Mouse (Mus musculus) forebrain, embryonic 15.5 days (tissue): Measurements from ENCODE around the gene Rapgef5. TPM values are rescaled to one million over a fixed set of nuclear protein-coding genes. Genes with fewer than 3 reads are reported as not detected.
"Not testable (repeated sequence)": the region's sequence is repeated elsewhere in the genome, so short reads cannot be mapped to it uniquely, and the experiment has no call there.

Experiments used
- ATAC-seq: fragments of 200-750 bp; cut with Nextera tagmentation; replicated peaks from 2 replicates; pipeline ENCODE4 v1.8.0; 2017; ENCODE audit warnings: mild to moderate bottlenecking, moderate TSS enrichment, moderate library complexity
- H3K27ac ChIP-seq: fragments of 300-500 bp; sonication (generic); replicated peaks from 2 replicates; pipeline ENCODE4 v1.5.1; 2015; ENCODE audit warnings: mild to moderate bottlenecking, inconsistent platforms
- H3K27me3 ChIP-seq: fragments of 300-500 bp; sonication (generic); 2 replicates; pipeline ENCODE4 v1.6.1; 2015; ENCODE audit warnings: inconsistent platforms
- H3K36me3 ChIP-seq: fragments of 300-500 bp; sonication (generic); 2 replicates; pipeline ENCODE4 v1.6.1; 2015; ENCODE audit warnings: mild to moderate bottlenecking, inconsistent platforms
- H3K4me1 ChIP-seq: fragments of 300-500 bp; sonication (generic); 2 replicates; pipeline ENCODE4 v1.6.1; 2015; ENCODE audit warnings: inconsistent platforms
- H3K4me2 ChIP-seq: fragments of 300-500 bp; sonication (generic); replicated peaks from 2 replicates; pipeline ENCODE4 v1.6.1; 2015; ENCODE audit warnings: mild to moderate bottlenecking, inconsistent platforms
- H3K4me3 ChIP-seq: fragments of 300-500 bp; sonication (generic); 2 replicates; pipeline ENCODE4 v1.5.1; 2015; ENCODE audit warnings: mild to moderate bottlenecking, inconsistent platforms
- H3K9ac ChIP-seq: fragments of 300-500 bp; sonication (generic); replicated peaks from 2 replicates; pipeline ENCODE4 v1.6.1; 2015; ENCODE audit warnings: mild to moderate bottlenecking, inconsistent platforms
- H3K9me3 ChIP-seq: fragments of 300-500 bp; sonication (generic); 2 replicates; pipeline ENCODE4 v1.6.1; 2016; ENCODE audit warnings: inconsistent platforms
- WGBS: fragments of 180-500 bp; shearing (Covaris S2); methylation state at CpG from one replicate; pipeline ENCODE4 v1.1.7; 2015; ENCODE audit warnings: mixed read lengths; 5-methylcytosine and 5-hydroxymethylcytosine counted together
- polyA plus RNA-seq: library from polyadenylated mRNA; unstranded; fragments of >200 nt; fragmentation: Nextera tagmentation; extraction: Ambion mirVana; gene quantifications from 2 replicates; pipeline ENCODE4 v1.2.1, GENCODE M21; 2015

Rapgef5 gene
- polyA plus RNA-seq, 1 experiment from 2014 or later = 31.0 TPM

GRCm38 (mm10) chr12:117770211-117770610 lies 253.9 kb downstream of the Rapgef5 start:
- no peak overlapping the region for H3K27ac ChIP-seq
- H3K36me3 ChIP-seq = no peaks in the 10 kb centered on the region
- no peaks in the 10 kb centered on the region for H3K4me1 ChIP-seq
- no peak overlapping the region for H3K4me3 ChIP-seq
- no peak overlapping the region for H3K9ac ChIP-seq
- H3K27me3 ChIP-seq = no peaks in the 10 kb centered on the region
- no peak for ATAC-seq
- H3K9me3 ChIP-seq = no peaks in the 10 kb centered on the region
- 39% methylated on average over 2 of the region's 2 CpGs for WGBS
- H3K4me2 ChIP-seq = no peak overlapping the region

DNA sequence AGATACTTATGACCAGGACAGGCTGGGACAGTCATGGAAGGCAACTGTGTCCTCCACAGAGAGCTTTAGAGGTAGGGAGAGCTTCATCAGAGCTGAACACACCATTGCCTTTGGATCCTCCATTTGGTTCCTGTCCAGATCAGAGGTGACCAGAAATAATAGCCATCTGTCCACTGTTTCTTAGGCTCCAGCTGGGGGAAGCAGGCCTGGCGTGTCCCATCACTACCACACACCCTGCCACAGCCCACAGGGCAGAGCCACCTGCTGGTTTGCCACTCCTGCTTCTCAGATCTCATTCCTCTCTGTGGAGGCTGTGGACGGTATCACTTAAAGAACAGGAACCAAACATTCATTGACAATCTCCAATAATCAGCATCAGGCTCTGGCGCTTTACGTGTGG lies 254.9 kb downstream of the Rapgef5 start:
- no peaks in the 10 kb centered on the region for H3K4me1 ChIP-seq
- ATAC-seq = no peak

DNA sequence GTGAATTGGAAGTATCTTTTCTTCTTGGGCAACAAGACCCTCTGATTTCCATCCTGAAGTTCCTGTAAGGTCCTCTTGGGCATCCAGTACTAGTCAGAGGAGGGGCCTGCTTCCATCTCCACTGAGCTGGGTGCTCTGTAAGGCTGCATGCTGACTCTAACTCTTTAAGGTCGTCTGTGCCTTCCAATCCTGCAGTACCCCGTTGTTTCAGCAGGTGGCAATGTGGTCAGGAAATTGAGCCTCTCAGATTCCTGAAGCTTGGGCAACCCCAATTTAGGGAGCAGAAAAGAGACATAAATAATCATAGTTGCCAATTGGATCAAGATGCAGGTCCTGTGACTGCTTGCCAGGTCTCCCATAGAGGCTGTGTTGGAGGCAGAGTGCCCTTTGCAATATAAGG lies 256.4 kb downstream of the Rapgef5 start:
- H3K36me3 ChIP-seq = no peaks in the 10 kb centered on the region
- H3K4me2 ChIP-seq = no peak overlapping the region
- WGBS = 2% methylated on average over 2 of the region's 2 CpGs
- H3K9ac ChIP-seq = no peak overlapping the region
- H3K27ac ChIP-seq = no peak overlapping the region
- no peaks in the 10 kb centered on the region for H3K27me3 ChIP-seq
- no peak overlapping the region for H3K4me3 ChIP-seq
- no peaks in the 10 kb centered on the region for H3K9me3 ChIP-seq
- H3K4me1 ChIP-seq = no peaks in the 10 kb centered on the region
- peak; percentile 49; the same call in 1 of the 2 replicates for ATAC-seq

More for the DNA sequence above, 254.9 kb downstream of the Rapgef5 start:
- H3K4me2 ChIP-seq = no peak overlapping the region
- H3K27me3 ChIP-seq = no peaks in the 10 kb centered on the region
- no peak overlapping the region for H3K9ac ChIP-seq
- H3K27ac ChIP-seq = no peak overlapping the region
- 87% methylated on average over 4 of the region's 4 CpGs for WGBS
- H3K9me3 ChIP-seq = no peaks in the 10 kb centered on the region
- no peak overlapping the region for H3K4me3 ChIP-seq
- no peaks in the 10 kb centered on the region for H3K36me3 ChIP-seq

GRCm38 (mm10) chr12:117776841-117777240 lies 260.6 kb downstream of the Rapgef5 start:
- no peaks in the 10 kb centered on the region for H3K4me1 ChIP-seq
- no peak overlapping the region for H3K27ac ChIP-seq
- no peak for ATAC-seq
- no peaks in the 10 kb centered on the region for H3K27me3 ChIP-seq
- H3K4me3 ChIP-seq = no peak overlapping the region
- H3K4me2 ChIP-seq = no peak overlapping the region
- H3K36me3 ChIP-seq = no peaks in the 10 kb centered on the region
- H3K9ac ChIP-seq = no peak overlapping the region
- H3K9me3 ChIP-seq = no peaks in the 10 kb centered on the region
- WGBS = 58% methylated on average over 5 of the region's 5 CpGs

GRCm38 (mm10) chr12:117781360-117781759 lies 265.1 kb downstream of the Rapgef5 start:
- WGBS = 50% methylated on average over 2 of the region's 2 CpGs
- no peak overlapping the region for H3K4me2 ChIP-seq
- H3K36me3 ChIP-seq = no peaks in the 10 kb centered on the region
- no peaks in the 10 kb centered on the region for H3K27me3 ChIP-seq
- H3K9me3 ChIP-seq = no peaks in the 10 kb centered on the region
- no peak for ATAC-seq
- no peak overlapping the region for H3K9ac ChIP-seq
- H3K27ac ChIP-seq = no peak overlapping the region
- no peak overlapping the region for H3K4me3 ChIP-seq
- H3K4me1 ChIP-seq = no peaks in the 10 kb centered on the region; the same call in 1 of the 2 replicates

GRCm38 (mm10) chr12:117783426-117783825 lies 267.1 kb downstream of the Rapgef5 start:
- Histone ChIP-seq H3K4me1 (peaks cover 3% of the 10 kb centered on the region), H3K36me3 (no peaks in the 10 kb centered on the region), H3K4me2 (no peak overlapping the region), H3K9ac (no peak overlapping the region), H3K27me3 (peaks cover 5% of the 10 kb centered on the region), H3K9me3 (no peaks in the 10 kb centered on the region), H3K4me3 (no peak overlapping the region), H3K27ac (no peak overlapping the region)
- no peak for ATAC-seq
- 16% methylated on average over 1 of the region's 1 CpGs for WGBS

DNA sequence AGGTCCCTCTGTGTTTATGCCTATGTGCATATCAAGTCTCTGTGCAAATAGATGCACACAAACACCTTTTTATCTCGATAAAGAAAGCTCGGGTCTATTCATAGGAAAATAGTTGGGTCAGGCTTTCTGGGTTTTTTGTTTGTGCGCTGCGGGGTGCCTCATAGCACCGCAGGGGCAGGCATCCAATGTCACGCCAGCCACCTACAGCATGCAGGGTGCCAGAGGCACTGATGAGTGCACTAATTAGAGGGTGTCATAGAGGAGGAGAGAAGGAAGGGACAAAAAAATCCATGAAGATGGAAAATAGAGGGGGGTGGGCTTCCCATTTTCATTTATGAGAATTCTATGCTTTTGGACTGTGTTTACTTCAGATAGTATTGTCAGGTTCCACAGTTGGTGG lies 270.3 kb downstream of the Rapgef5 start:
- WGBS = 3% methylated on average over 6 of the region's 6 CpGs
- Histone ChIP-seq H3K36me3 (no peaks in the 10 kb centered on the region), H3K4me2 (no peak overlapping the region), H3K9ac (no peak overlapping the region), H3K9me3 (no peaks in the 10 kb centered on the region), H3K27me3 (peaks cover 5% of the 10 kb centered on the region), H3K4me1 (peaks cover 7% of the 10 kb centered on the region), H3K4me3 (no peak overlapping the region), H3K27ac (no peak overlapping the region)
- 0 out of 2 replicates have a peak, but pooled peaks have one; percentile 41 for ATAC-seq

DNA sequence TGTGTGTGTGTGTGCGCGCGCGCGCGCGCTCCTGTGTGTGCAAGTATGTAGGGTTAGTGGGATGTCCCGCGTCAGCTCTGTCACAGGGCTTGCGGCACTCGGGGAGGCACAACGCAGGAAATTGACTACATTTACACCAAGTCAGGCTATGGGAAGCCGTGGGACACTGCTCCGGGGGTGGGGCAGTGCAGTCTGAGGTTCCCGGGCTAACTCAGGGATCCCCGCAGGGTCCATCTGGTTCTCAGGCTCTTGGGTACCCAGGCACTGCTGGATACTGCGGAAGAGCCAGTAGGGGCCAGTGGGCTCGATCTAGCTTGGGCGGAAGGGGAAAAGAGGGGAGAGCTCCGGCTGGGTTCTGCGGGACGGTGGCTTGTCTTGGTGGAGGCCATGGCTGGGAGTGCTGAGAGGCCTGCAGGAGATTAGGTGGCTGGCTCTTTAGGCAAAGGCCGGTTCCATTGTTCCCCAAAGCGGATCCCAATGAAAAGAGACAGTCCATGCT lies 272.3 kb downstream of the Rapgef5 start:
- WGBS = 12% methylated on average over 24 of the region's 24 CpGs
- peak overlapping the region; percentile 45 for H3K4me2 ChIP-seq
- 0 out of 2 replicates have a peak overlapping the region, but pooled peaks have one; percentile 26 for H3K9ac ChIP-seq
- ATAC-seq = 0 out of 2 replicates have a peak, but pooled peaks have one; percentile 13
- H3K4me1 ChIP-seq = peaks cover 7% of the 10 kb centered on the region
- peak overlapping the region; percentile 23; the same call in 1 of the 2 replicates for H3K4me3 ChIP-seq
- H3K36me3 ChIP-seq = no peaks in the 10 kb centered on the region
- H3K27ac ChIP-seq = no peak overlapping the region
- H3K9me3 ChIP-seq = no peaks in the 10 kb centered on the region
- H3K27me3 ChIP-seq = peaks cover 5% of the 10 kb centered on the region

DNA sequence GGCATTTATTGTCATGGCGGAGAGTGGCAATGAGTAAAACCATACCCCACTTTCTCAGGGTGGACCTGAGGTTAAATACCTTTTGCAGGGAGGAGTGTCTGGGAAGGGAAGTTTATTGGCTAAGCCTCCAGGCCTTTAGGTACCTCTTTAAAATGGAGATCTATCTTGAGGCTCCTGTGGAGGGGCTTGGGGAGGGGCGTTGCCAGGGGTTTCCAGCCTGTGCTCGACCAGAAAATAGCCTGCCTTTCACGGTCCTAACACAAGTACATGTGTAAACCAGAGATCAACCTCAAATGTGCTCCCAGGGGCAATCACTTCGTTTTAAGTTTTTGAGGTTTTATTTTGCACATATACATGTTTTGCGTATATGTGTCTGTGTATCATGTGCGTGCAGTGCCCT lies 272.7 kb downstream of the Rapgef5 start:
- Histone ChIP-seq H3K4me2 (no peak overlapping the region), H3K9ac (no peak overlapping the region), H3K4me1 (peaks cover 7% of the 10 kb centered on the region), H3K4me3 (no peak overlapping the region), H3K27me3 (peaks cover 5% of the 10 kb centered on the region), H3K27ac (no peak overlapping the region), H3K36me3 (no peaks in the 10 kb centered on the region), H3K9me3 (no peaks in the 10 kb centered on the region)
- 29% methylated on average over 7 of the region's 7 CpGs for WGBS
- ATAC-seq = no peak

DNA sequence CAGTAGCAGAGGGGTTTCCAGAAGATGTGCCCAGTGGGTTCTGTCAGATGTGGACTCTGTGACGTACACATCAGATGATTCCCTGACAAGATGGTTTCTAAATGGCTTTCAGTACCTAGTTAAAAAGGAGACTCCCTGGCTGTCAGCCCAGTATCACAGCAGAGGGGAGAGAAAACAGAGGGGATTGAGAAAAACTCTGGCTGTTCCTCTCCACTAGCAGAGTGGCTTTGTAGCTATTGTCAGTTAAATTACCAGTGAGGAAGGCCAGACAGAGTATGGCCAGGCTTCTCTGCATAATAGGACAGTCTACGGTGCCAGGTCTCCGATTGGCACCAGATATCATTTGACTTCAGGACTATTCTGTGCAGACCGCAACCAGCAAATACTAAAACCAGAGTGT lies 279.0 kb downstream of the Rapgef5 start:
- Histone ChIP-seq H3K4me1 (0 out of 2 replicates have a peak, but pooled peaks cover 10% of the 10 kb centered on the region), H3K4me3 (no peak overlapping the region), H3K36me3 (no peaks in the 10 kb centered on the region), H3K9me3 (no peaks in the 10 kb centered on the region), H3K9ac (no peak overlapping the region), H3K27ac (0 out of 2 replicates have a peak overlapping the region, but pooled peaks have one; percentile 5), H3K27me3 (no peaks in the 10 kb centered on the region), H3K4me2 (no peak overlapping the region)
- WGBS = 55% methylated on average over 4 of the region's 4 CpGs
- no peak for ATAC-seq

- ATAC-seq, H3K36me3 ChIP-seq, H3K4me3 ChIP-seq, H3K9me3 ChIP-seq, H3K9ac ChIP-seq, H3K27me3 ChIP-seq, H3K4me2 ChIP-seq, H3K27ac ChIP-seq: not testable (repeated sequence)
- WGBS = 100% methylated on average over 2 of the region's 6 CpGs
- H3K4me1 ChIP-seq = peaks cover 34% of the 10 kb centered on the region
Measured at GRCm38 (mm10) chr12:117803989-117804388, 287.7 kb downstream of the Rapgef5 start, which contains the start of gene Cdca7l. Gene Cdca7l, plus strand, starts transcription at chr12:117804289.

DNA sequence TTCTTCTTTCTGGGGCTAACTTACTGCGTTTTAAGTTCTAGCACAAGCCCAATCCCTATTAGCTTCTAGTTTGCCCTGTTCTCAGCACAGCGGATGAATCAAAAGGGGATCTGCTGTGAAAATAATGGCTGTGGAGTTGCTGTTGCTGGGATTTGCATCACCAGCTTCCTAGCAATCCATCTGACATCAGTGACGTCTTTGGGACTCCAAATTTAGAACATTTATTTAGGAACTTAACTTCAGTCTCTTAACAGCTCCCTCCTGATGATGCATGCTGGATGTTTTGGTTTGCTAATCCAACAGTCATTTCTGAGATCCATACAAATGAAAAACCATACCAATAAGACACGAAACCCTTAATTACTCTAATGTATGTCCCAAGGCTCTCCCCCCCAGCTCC lies 289.3 kb downstream of the Rapgef5 start:
- peak overlapping the region; percentile 12; the same call in 1 of the 2 replicates for H3K27ac ChIP-seq
- H3K9me3 ChIP-seq = no peaks in the 10 kb centered on the region
- peak overlapping the region; percentile 8; the same call in 1 of the 2 replicates for H3K4me3 ChIP-seq
- WGBS = 39% methylated on average over 4 of the region's 4 CpGs
- 0 out of 2 replicates have a peak overlapping the region, but pooled peaks have one; percentile 3 for H3K9ac ChIP-seq
- 0 out of 2 replicates have a peak, but pooled peaks have one; percentile 5 for ATAC-seq
- H3K36me3 ChIP-seq = no peaks in the 10 kb centered on the region
- peaks cover 47% of the 10 kb centered on the region for H3K4me1 ChIP-seq
- peaks cover 5% of the 10 kb centered on the region; the same call in 1 of the 2 replicates for H3K27me3 ChIP-seq
- H3K4me2 ChIP-seq = peak overlapping the region; percentile 35
